Mouse (Mus musculus) myocyte (in vitro differentiated cells): ENCODE data around the gene Lzic. TPM values are rescaled to one million over a fixed set of nuclear protein-coding genes. Genes with fewer than 3 reads are reported as not detected.

ENCODE experiments used
- H3K27me3 ChIP-seq: one replicate; pipeline ENCODE4 v1.6.1; 2011; ENCODE audit not compliant: control insufficient read depth, insufficient read depth, insufficient read length
- H3K36me3 ChIP-seq: one replicate; pipeline ENCODE4 v1.6.1; 2011; ENCODE audit not compliant: control insufficient read depth, insufficient read depth
- H3K4me2 ChIP-seq: one replicate; pipeline ENCODE4 v1.6.1; 2011; ENCODE audit warnings: low read depth, control low read depth
- H3K4me3 ChIP-seq: one replicate; pipeline ENCODE4 v1.5.1; 2011; ENCODE audit warnings: mild to moderate bottlenecking, control low read depth, moderate library complexity
- H3K79me2 ChIP-seq: one replicate; pipeline ENCODE4 v1.6.1; 2011; ENCODE audit not compliant: control insufficient read depth, insufficient read depth
- H3ac ChIP-seq: one replicate; pipeline ENCODE4 v1.6.1; 2011; ENCODE audit not compliant: control insufficient read depth, insufficient read length
- CEBPB ChIP-seq: IDR thresholded peaks from 2 replicates; pipeline ENCODE4 v1.6.1; 2011; ENCODE audit warnings: mild to moderate bottlenecking, moderate library complexity; ENCODE audit not compliant: poor library complexity, insufficient read depth, severe bottlenecking
- E2F4 ChIP-seq: IDR thresholded peaks from one replicate; pipeline ENCODE4 v1.6.1; 2011; ENCODE audit warnings: mild to moderate bottlenecking, control low read depth, moderate library complexity; ENCODE audit not compliant: insufficient read depth
- MAX ChIP-seq: IDR thresholded peaks from one replicate; pipeline ENCODE4 v1.6.1; 2011; ENCODE audit warnings: low read depth, mild to moderate bottlenecking, control low read depth
- MYOD1 ChIP-seq, 3 experiments: IDR thresholded peaks; one replicate each; pipeline ENCODE4 v1.6.1; 2011; ENCODE audit warnings: control low read depth in 2 of 3, low read depth in 2 of 3, mild to moderate bottlenecking in 2 of 3, moderate library complexity in 1 of 3; ENCODE audit not compliant: insufficient read length in 2 of 3, control insufficient read depth in 1 of 3
- MYOG ChIP-seq, 3 experiments: IDR thresholded peaks; one replicate each; pipeline ENCODE4 v1.6.1; 2011; ENCODE audit warnings: control low read depth in 2 of 3, low read depth in 2 of 3, mild to moderate bottlenecking in 2 of 3; ENCODE audit not compliant: insufficient read length in 2 of 3, control insufficient read depth in 1 of 3, insufficient read depth in 1 of 3
- POLR2A ChIP-seq: IDR thresholded peaks from one replicate; pipeline ENCODE4 v1.6.1; 2011; ENCODE audit warnings: low read depth, mild to moderate bottlenecking, control low read depth, moderate library complexity; ENCODE audit not compliant: insufficient read length
- POLR2AphosphoS2 ChIP-seq: IDR thresholded peaks from one replicate; pipeline ENCODE4 v1.6.1; 2011; ENCODE audit warnings: low read depth, control low read depth; ENCODE audit not compliant: insufficient read length
- REST ChIP-seq: IDR thresholded peaks from one replicate; pipeline ENCODE4 v1.6.1; 2011; ENCODE audit warnings: mild to moderate bottlenecking, control low read depth, moderate library complexity; ENCODE audit not compliant: insufficient read depth, insufficient read length
- SRF ChIP-seq: IDR thresholded peaks from one replicate; pipeline ENCODE4 v1.6.1; 2011; ENCODE audit warnings: low read depth; ENCODE audit not compliant: control insufficient read depth, insufficient read length
- TCF12 ChIP-seq: IDR thresholded peaks from one replicate; pipeline ENCODE4 v1.6.1; 2011; ENCODE audit warnings: mild to moderate bottlenecking, control low read depth; ENCODE audit not compliant: poor library complexity, insufficient read depth, severe bottlenecking
- TCF3 ChIP-seq: IDR thresholded peaks from one replicate; pipeline ENCODE4 v1.6.1; 2011; ENCODE audit warnings: low read depth, control low read depth; ENCODE audit not compliant: insufficient read length
- USF1 ChIP-seq: IDR thresholded peaks from one replicate; pipeline ENCODE4 v1.6.1; 2011; ENCODE audit warnings: low read depth, mild to moderate bottlenecking, control low read depth, moderate library complexity
- polyA plus RNA-seq: library from polyadenylated mRNA; unstranded; fragments of >200 nt; fragmentation: generic; extraction: Trizol; gene quantifications from one replicate; pipeline ENCODE4 v1.2.1, GENCODE M21; 2012; ENCODE audit warnings: missing spikeins

Gene Lzic
- polyA plus RNA-seq, 1 experiment, result 45.5 TPM

- TF ChIP-seq POLR2AphosphoS2 (no peak), SRF (no peak), CEBPB (no peak), MYOD1 (IDR thresholded peaks at IDR 0.05; ENCODE audit: control insufficient read depth in 1 of 3, insufficient read length in 2 of 3, low read depth in 2 of 3) (no peak), REST (no peak), MYOG (IDR thresholded peaks at IDR 0.05; ENCODE audit: control insufficient read depth in 1 of 3, insufficient read depth in 1 of 3, insufficient read length in 2 of 3, low read depth in 2 of 3) (no peak), USF1 (no peak), TCF12 (no peak), POLR2A (no peak), TCF3 (no peak), E2F4 (no peak), MAX (no peak)
- Histone ChIP-seq H3K27me3 (no peaks in the 10 kb centered on the region), H3K4me3 (no peak overlapping the region), H3K4me2 (no peak overlapping the region), H3K79me2 (peaks cover 4% of the 10 kb centered on the region), H3ac (no peak overlapping the region), H3K36me3 (no peaks in the 10 kb centered on the region)
Measured at GRCm38 (mm10) chr4:149526330-149526729, 41.3 kb downstream of the Lzic start.

DNA sequence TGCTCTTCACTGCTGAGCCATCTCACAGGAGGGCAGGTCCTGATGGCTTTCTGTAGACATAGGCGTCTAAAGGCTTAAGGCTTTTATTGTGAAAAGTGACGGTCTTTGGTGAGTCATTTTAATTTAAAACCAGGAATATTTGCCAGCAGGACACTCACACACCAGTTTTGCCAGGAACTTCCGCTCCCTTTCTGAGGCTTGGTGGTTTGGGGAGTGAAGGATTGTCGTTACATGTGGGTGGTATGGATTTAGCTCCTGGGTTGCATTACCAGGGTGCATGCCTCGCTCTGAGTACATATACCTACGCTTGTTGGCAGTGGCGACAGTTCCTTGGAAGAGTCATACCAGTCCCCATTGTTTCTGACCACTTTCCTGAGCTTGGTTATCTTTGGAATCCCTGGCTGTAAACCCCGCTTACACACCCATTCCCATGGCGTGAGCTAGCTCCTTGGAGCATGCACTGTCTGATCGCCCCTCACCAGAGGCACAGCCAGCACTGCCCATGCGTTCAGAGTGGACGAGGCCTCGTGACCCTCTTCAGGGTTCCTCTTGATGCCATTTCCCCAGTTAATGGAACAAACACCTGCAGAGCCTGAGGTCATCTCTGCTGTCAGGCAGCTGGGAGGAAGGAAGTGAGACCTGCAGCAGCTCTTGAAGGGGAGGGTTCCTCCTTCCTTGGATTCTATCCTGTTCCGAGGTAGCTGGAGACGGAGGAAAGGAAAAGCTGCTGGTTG, 42.8 kb downstream of the Lzic start:
- Histone ChIP-seq H3ac (no peak overlapping the region), H3K4me2 (peak overlapping the region; percentile 76), H3K36me3 (no peaks in the 10 kb centered on the region), H3K27me3 (no peaks in the 10 kb centered on the region), H3K79me2 (no peaks in the 10 kb centered on the region), H3K4me3 (no peak overlapping the region)
- no peak for TF ChIP-seq MYOD1 (IDR thresholded peaks at IDR 0.05; ENCODE audit: control insufficient read depth in 1 of 3, insufficient read length in 2 of 3, low read depth in 2 of 3)
- no peak for TF ChIP-seq USF1
- TF ChIP-seq POLR2AphosphoS2, result no peak
- no peak for TF ChIP-seq SRF
- no peak for TF ChIP-seq MAX
- TF ChIP-seq POLR2A, result no peak
- TF ChIP-seq E2F4, result no peak
- TF ChIP-seq TCF3, result no peak
- no peak for TF ChIP-seq TCF12
- no peak for TF ChIP-seq CEBPB
- TF ChIP-seq REST, result no peak
- no peak for TF ChIP-seq MYOG (IDR thresholded peaks at IDR 0.05; ENCODE audit: control insufficient read depth in 1 of 3, insufficient read depth in 1 of 3, insufficient read length in 2 of 3, low read depth in 2 of 3)

DNA sequence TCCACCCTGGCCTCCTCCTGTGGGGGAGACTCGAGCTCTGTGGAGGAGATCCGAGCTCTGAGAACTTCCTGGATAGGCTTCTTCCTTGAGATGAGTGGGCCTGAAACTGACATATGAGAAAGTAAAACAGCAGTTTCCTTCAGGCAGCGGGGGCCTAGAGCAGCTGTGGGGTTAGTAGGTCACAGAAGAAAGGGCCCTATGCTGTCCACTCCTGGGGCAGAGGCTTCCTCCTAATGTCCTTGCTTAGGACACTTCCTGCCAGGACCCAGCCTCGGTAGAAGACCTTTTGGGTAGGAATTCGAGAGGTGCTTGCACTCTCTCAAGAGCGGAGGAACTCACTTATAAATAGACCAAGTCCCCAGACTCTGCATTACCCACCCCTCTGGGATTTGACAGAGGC, 44.7 kb downstream of the Lzic start:
- Histone ChIP-seq H3K27me3 (no peaks in the 10 kb centered on the region), H3K4me3 (no peak overlapping the region), H3K4me2 (no peak overlapping the region), H3K36me3 (no peaks in the 10 kb centered on the region), H3ac (no peak overlapping the region), H3K79me2 (no peaks in the 10 kb centered on the region)
- no peak for TF ChIP-seq MAX
- no peak for TF ChIP-seq TCF12
- TF ChIP-seq USF1, result no peak
- no peak for TF ChIP-seq REST
- TF ChIP-seq POLR2AphosphoS2, result no peak
- no peak for TF ChIP-seq MYOG (IDR thresholded peaks at IDR 0.05; ENCODE audit: control insufficient read depth in 1 of 3, insufficient read depth in 1 of 3, insufficient read length in 2 of 3, low read depth in 2 of 3)
- TF ChIP-seq POLR2A, result no peak
- TF ChIP-seq E2F4, result no peak
- no peak for TF ChIP-seq SRF
- no peak for TF ChIP-seq MYOD1 (IDR thresholded peaks at IDR 0.05; ENCODE audit: control insufficient read depth in 1 of 3, insufficient read length in 2 of 3, low read depth in 2 of 3)
- TF ChIP-seq TCF3, result no peak
- no peak for TF ChIP-seq CEBPB

GRCm38 (mm10) chr4:149539441-149539840, 54.4 kb downstream of the Lzic start:
- Histone ChIP-seq H3K36me3 (no peaks in the 10 kb centered on the region), H3K27me3 (no peaks in the 10 kb centered on the region), H3ac (no peak overlapping the region), H3K4me3 (no peak overlapping the region), H3K4me2 (no peak overlapping the region), H3K79me2 (no peaks in the 10 kb centered on the region)
- TF ChIP-seq MYOG (IDR thresholded peaks at IDR 0.05; ENCODE audit: control insufficient read depth in 1 of 3, insufficient read depth in 1 of 3, insufficient read length in 2 of 3, low read depth in 2 of 3) (peak in 1 of 3 experiments; percentile 26), MYOD1 (IDR thresholded peaks at IDR 0.05; ENCODE audit: control insufficient read depth in 1 of 3, insufficient read length in 2 of 3, low read depth in 2 of 3) (peak in 1 of 3 experiments; percentile 3), USF1 (no peak), POLR2A (no peak), E2F4 (no peak), TCF3 (no peak)

GRCm38 (mm10) chr4:149541935-149542334, 56.9 kb downstream of the Lzic start:
- H3K27me3 ChIP-seq, result no peaks in the 10 kb centered on the region
- no peaks in the 10 kb centered on the region for H3K79me2 ChIP-seq
- no peak overlapping the region for H3K4me2 ChIP-seq
- H3K4me3 ChIP-seq, result no peak overlapping the region
- TF ChIP-seq CEBPB, result no peak
- TF ChIP-seq SRF, result no peak
- TF ChIP-seq MAX, result no peak
- no peak for TF ChIP-seq MYOG (IDR thresholded peaks at IDR 0.05; ENCODE audit: control insufficient read depth in 1 of 3, insufficient read depth in 1 of 3, insufficient read length in 2 of 3, low read depth in 2 of 3)
- TF ChIP-seq POLR2A, result no peak
- TF ChIP-seq TCF3, result no peak
- TF ChIP-seq REST, result no peak
- TF ChIP-seq USF1, result no peak
- no peak for TF ChIP-seq MYOD1 (IDR thresholded peaks at IDR 0.05; ENCODE audit: control insufficient read depth in 1 of 3, insufficient read length in 2 of 3, low read depth in 2 of 3)
- no peak for TF ChIP-seq POLR2AphosphoS2
- TF ChIP-seq TCF12, result no peak
- TF ChIP-seq E2F4, result no peak
- no peak overlapping the region for H3ac ChIP-seq
- H3K36me3 ChIP-seq, result no peaks in the 10 kb centered on the region
